Mouse (Mus musculus) liver, adult 2 months (tissue): Measurements from ENCODE around the gene Ppp1r21. TPM values are rescaled to one million over a fixed set of nuclear protein-coding genes. Genes with fewer than 3 reads are reported as not detected.

Source experiments
- DNase-seq: peaks from one replicate; pipeline ENCODE4 v3.0.0-alpha.2; 2011; ENCODE audit warnings: low read depth, low spot score; ENCODE audit errors: extremely low read depth
- H3K27ac ChIP-seq: fragments of 200-500 bp; replicated peaks from 2 replicates; pipeline ENCODE4 v1.5.1; 2012; ENCODE audit warnings: low read depth, mild to moderate bottlenecking, control low read depth, inconsistent platforms, low read length; ENCODE audit not compliant: insufficient read depth
- H3K27me3 ChIP-seq: fragments of 200-500 bp; 2 replicates; pipeline ENCODE4 v1.6.1; 2012; ENCODE audit warnings: mild to moderate bottlenecking, moderate library complexity, low read length, inconsistent platforms; ENCODE audit not compliant: control insufficient read depth, insufficient read depth
- H3K36me3 ChIP-seq: fragments of 200-500 bp; 2 replicates; pipeline ENCODE4 v1.6.1; 2012; ENCODE audit warnings: low read length, inconsistent platforms; ENCODE audit not compliant: control insufficient read depth, insufficient read depth
- H3K4me1 ChIP-seq: fragments of 200-500 bp; 2 replicates; pipeline ENCODE4 v1.6.1; 2011; ENCODE audit warnings: low read length; ENCODE audit not compliant: control insufficient read depth, insufficient read depth
- H3K4me3 ChIP-seq: fragments of 200-500 bp; 2 replicates; pipeline ENCODE4 v1.5.1; 2011; ENCODE audit warnings: low read depth, mild to moderate bottlenecking, control low read depth, low read length, moderate library complexity; ENCODE audit not compliant: insufficient read depth
- H3K79me2 ChIP-seq: fragments of 200-500 bp; 2 replicates; pipeline ENCODE4 v1.6.1; 2012; ENCODE audit warnings: inconsistent platforms, mild to moderate bottlenecking, low read length, moderate library complexity; ENCODE audit not compliant: control insufficient read depth, insufficient read depth
- H3K9ac ChIP-seq: fragments of 200-500 bp; 2 replicates; pipeline ENCODE4 v1.6.1; 2012; ENCODE audit warnings: low read depth, mild to moderate bottlenecking, control low read depth, inconsistent platforms, low read length
- CTCF ChIP-seq: fragments of 200-500 bp; IDR thresholded peaks from 2 replicates; pipeline ENCODE4 v1.5.1; 2011; ENCODE audit warnings: low read depth, low read length, control low read depth
- POLR2A ChIP-seq: fragments of 200-500 bp; IDR thresholded peaks from 2 replicates; pipeline ENCODE4 v1.6.1; 2011; ENCODE audit warnings: low read length, control low read depth; ENCODE audit not compliant: insufficient read depth; ENCODE audit errors: extremely low read depth
- WGBS: fragments of 180-500 bp; shearing (Covaris S2); methylation state at CpG from one replicate; pipeline ENCODE4 v1.1.7; 2018; 5-methylcytosine and 5-hydroxymethylcytosine counted together
- polyA plus RNA-seq: library from polyadenylated mRNA; depleted of rRNA; stranded (reverse); fragments of >200 nt; gene quantifications from 2 replicates; pipeline ENCODE4 v1.2.3, GENCODE M21; 2012
- total RNA-seq: library from RNA; depleted of rRNA; stranded (reverse); fragments of >200 nt; gene quantifications from 2 replicates; pipeline ENCODE4 v1.2.3, GENCODE M21; 2014

Gene Ppp1r21
- total and polyA plus RNA-seq, 2 experiments, result 14.2 to 17.9 TPM

- no peak for DNase-seq
- H3K27ac ChIP-seq, result no peak overlapping the region
- peaks cover 31% of the 10 kb centered on the region for H3K36me3 ChIP-seq
- no peaks in the 10 kb centered on the region for H3K27me3 ChIP-seq
- no peaks in the 10 kb centered on the region for H3K79me2 ChIP-seq
- no peak overlapping the region for H3K9ac ChIP-seq
- H3K4me1 ChIP-seq, result no peaks in the 10 kb centered on the region
- WGBS, result 71% methylated on average over 6 of the region's 6 CpGs
- TF ChIP-seq CTCF, result no peak
- H3K4me3 ChIP-seq, result no peak overlapping the region
These were observed 51.6 kb downstream of the Ppp1r21 start for GRCm38 (mm10) chr17:88581511-88582021.

- H3K36me3 ChIP-seq, result peaks cover 20% of the 10 kb centered on the region
These were observed 53.1 kb downstream of the Ppp1r21 start for GRCm38 (mm10) chr17:88582999-88583398.

GRCm38 (mm10) chr17:88583411-88583810 lies 53.5 kb downstream of the Ppp1r21 start:
- no peak overlapping the region for H3K27ac ChIP-seq
- 91% methylated on average over 8 of the region's 8 CpGs for WGBS
- H3K27me3 ChIP-seq, result no peaks in the 10 kb centered on the region
- DNase-seq, result no peak
- H3K4me3 ChIP-seq, result no peak overlapping the region
- H3K4me1 ChIP-seq, result no peaks in the 10 kb centered on the region
- H3K79me2 ChIP-seq, result no peaks in the 10 kb centered on the region
- H3K36me3 ChIP-seq, result peaks cover 21% of the 10 kb centered on the region
- no peak overlapping the region for H3K9ac ChIP-seq
- TF ChIP-seq CTCF (no peak), POLR2A (no peak)

More at GRCm38 (mm10) chr17:88582999-88583398, 53.1 kb downstream of the Ppp1r21 start:
- H3K4me3 ChIP-seq, result no peak overlapping the region
- H3K9ac ChIP-seq, result no peak overlapping the region
- no peak overlapping the region for H3K27ac ChIP-seq
- H3K4me1 ChIP-seq, result no peaks in the 10 kb centered on the region
- TF ChIP-seq POLR2A (no peak), CTCF (no peak)
- WGBS, result 96% methylated on average over 11 of the region's 11 CpGs
- no peak for DNase-seq
- H3K79me2 ChIP-seq, result no peaks in the 10 kb centered on the region
- no peaks in the 10 kb centered on the region for H3K27me3 ChIP-seq

GRCm38 (mm10) chr17:88587371-88587770 lies 57.5 kb downstream of the Ppp1r21 start:
- no peaks in the 10 kb centered on the region for H3K27me3 ChIP-seq
- H3K36me3 ChIP-seq, result peaks cover 19% of the 10 kb centered on the region; the same call in 1 of the 2 replicates
- no peaks in the 10 kb centered on the region for H3K4me1 ChIP-seq
- no peak for TF ChIP-seq POLR2A
- no peak for TF ChIP-seq CTCF
- DNase-seq, result no peak
- WGBS, result 64% methylated on average over 15 of the region's 15 CpGs
- H3K79me2 ChIP-seq, result no peaks in the 10 kb centered on the region
- no peak overlapping the region for H3K27ac ChIP-seq
- no peak overlapping the region for H3K9ac ChIP-seq
- H3K4me3 ChIP-seq, result no peak overlapping the region

- no peak for DNase-seq
- H3K79me2 ChIP-seq, result no peaks in the 10 kb centered on the region
- no peaks in the 10 kb centered on the region for H3K27me3 ChIP-seq
- H3K4me3 ChIP-seq, result no peak overlapping the region
- H3K4me1 ChIP-seq, result no peaks in the 10 kb centered on the region
- 65% methylated on average over 8 of the region's 8 CpGs for WGBS
- TF ChIP-seq CTCF, result no peak
- no peak for TF ChIP-seq POLR2A
- no peak overlapping the region for H3K27ac ChIP-seq
- peaks cover 16% of the 10 kb centered on the region; the same call in 1 of the 2 replicates for H3K36me3 ChIP-seq
- no peak overlapping the region for H3K9ac ChIP-seq
These were observed 58.3 kb downstream of the Ppp1r21 start for GRCm38 (mm10) chr17:88588228-88588627.

GRCm38 (mm10) chr17:88590251-88590650 lies 60.3 kb downstream of the Ppp1r21 start:
- WGBS, result 79% methylated on average over 6 of the region's 6 CpGs
- TF ChIP-seq CTCF (no peak), POLR2A (no peak)
- no peak overlapping the region for H3K9ac ChIP-seq
- H3K36me3 ChIP-seq, result peaks cover 6% of the 10 kb centered on the region; the same call in 1 of the 2 replicates
- no peaks in the 10 kb centered on the region for H3K79me2 ChIP-seq
- no peak overlapping the region for H3K4me3 ChIP-seq
- no peak for DNase-seq
- H3K27ac ChIP-seq, result no peak overlapping the region
- H3K27me3 ChIP-seq, result no peaks in the 10 kb centered on the region
- H3K4me1 ChIP-seq, result no peaks in the 10 kb centered on the region
